Mouse (Mus musculus) frontal cortex, adult 2 months (tissue): ENCODE results near the gene Acacb. TPM values are rescaled to one million over a fixed set of nuclear protein-coding genes. Genes with fewer than 3 reads are reported as not detected.

Experiments used
- DNase-seq, 2 experiments: peaks; one replicate each; pipeline ENCODE4 v3.0.0; 2022; ENCODE audit warnings: low spot score in 1 of 2; ENCODE audit errors: extremely low spot score in 1 of 2
- polyA plus RNA-seq: library from polyadenylated mRNA; depleted of rRNA; stranded (reverse); fragments of >200 nt; gene quantifications from 2 replicates; pipeline ENCODE4 v1.2.3, GENCODE M21; 2012

Acacb gene
- polyA plus RNA-seq, 1 experiment, result 3.7 TPM

- DNase-seq, result peak in 1 of 2 experiments; percentile 44
Observed at GRCm38 (mm10) chr5:114134091-114134534, 12.2 kb upstream of the Acacb start.

- DNase-seq, result no peak
Observed at GRCm38 (mm10) chr5:114135516-114135915, 10.8 kb upstream of the Acacb start.

GRCm38 (mm10) chr5:114137481-114138276, 8.7 kb upstream of the Acacb start:
- DNase-seq, result no peak

- no peak for DNase-seq
Observed at GRCm38 (mm10) chr5:114138277-114139164, 7.8 kb upstream of the Acacb start.

- DNase-seq, result peak; percentile 75 to 81
Observed at GRCm38 (mm10) chr5:114139175-114139574, 7.2 kb upstream of the Acacb start.

- DNase-seq, result no peak
Observed at GRCm38 (mm10) chr5:114147043-114147972, 973 bp downstream of the Acacb start.

GRCm38 (mm10) chr5:114152359-114153092, 6.2 kb downstream of the Acacb start:
- DNase-seq, result no peak

GRCm38 (mm10) chr5:114153490-114153889, 7.2 kb downstream of the Acacb start:
- DNase-seq, result no peak

GRCm38 (mm10) chr5:114154765-114155164, 8.4 kb downstream of the Acacb start:
- DNase-seq, result no peak

GRCm38 (mm10) chr5:114155168-114155933, 9.0 kb downstream of the Acacb start:
- DNase-seq, result no peak

GRCm38 (mm10) chr5:114157236-114157635, 10.9 kb downstream of the Acacb start:
- DNase-seq, result no peak

GRCm38 (mm10) chr5:114161424-114161823, 15.1 kb downstream of the Acacb start:
- no peak for DNase-seq

- DNase-seq, result peak in 1 of 2 experiments; percentile 19
Observed at GRCm38 (mm10) chr5:114162106-114162815, 15.9 kb downstream of the Acacb start.

- DNase-seq, result peak; percentile 20 to 52
Observed at GRCm38 (mm10) chr5:114163117-114163696, 16.9 kb downstream of the Acacb start.

- DNase-seq, result no peak
Observed at GRCm38 (mm10) chr5:114170345-114170744, 24.0 kb downstream of the Acacb start.

GRCm38 (mm10) chr5:114172936-114173335, 26.6 kb downstream of the Acacb start:
- no peak for DNase-seq

GRCm38 (mm10) chr5:114173458-114173857, 27.1 kb downstream of the Acacb start:
- no peak for DNase-seq
